Mouse (Mus musculus) olfactory bulb, adult 2 months (tissue): Measurements from ENCODE around the gene Ankrd13d. TPM values are rescaled to one million over a fixed set of nuclear protein-coding genes. Genes with fewer than 3 reads are reported as not detected.

Experiments
- H3K27ac ChIP-seq: fragments of 200-500 bp; 2 replicates; pipeline ENCODE4 v1.5.1; 2012; ENCODE audit warnings: low read depth, low read length; ENCODE audit not compliant: insufficient read depth
- H3K4me1 ChIP-seq: fragments of 200-500 bp; 2 replicates; pipeline ENCODE4 v1.6.1; 2012; ENCODE audit warnings: low read length; ENCODE audit not compliant: control insufficient read depth, insufficient read depth
- H3K4me3 ChIP-seq: fragments of 200-500 bp; 2 replicates; pipeline ENCODE4 v1.5.1; 2012; ENCODE audit warnings: mild to moderate bottlenecking, low read depth, low read length, moderate library complexity; ENCODE audit not compliant: insufficient read depth
- CTCF ChIP-seq: fragments of 200-500 bp; IDR thresholded peaks from 2 replicates; pipeline ENCODE4 v1.5.1; 2012; ENCODE audit warnings: low read depth, mild to moderate bottlenecking, low read length, moderate library complexity; ENCODE audit not compliant: insufficient read depth
- POLR2A ChIP-seq: fragments of 200-500 bp; IDR thresholded peaks from 2 replicates; pipeline ENCODE4 v1.6.1; 2012; ENCODE audit warnings: mild to moderate bottlenecking, low read depth, low read length, moderate library complexity; ENCODE audit not compliant: insufficient read depth
- WGBS: fragments of 180-500 bp; shearing (Covaris S2); methylation state at CpG from one replicate; pipeline ENCODE4 v1.1.7; 2018; 5-methylcytosine and 5-hydroxymethylcytosine counted together
- polyA plus RNA-seq: library from polyadenylated mRNA; stranded (reverse); fragments of >200 nt; gene quantifications from 2 replicates; pipeline ENCODE4 v1.2.4, GENCODE M21; 2012; ENCODE audit warnings: low replicate concordance; ENCODE audit not compliant: missing spikeins, insufficient read depth, insufficient read length

The Ankrd13d gene
- polyA plus RNA-seq, 1 experiment = not detected

GRCm38 (mm10) chr19:4232651-4233050, 50.3 kb downstream of the Ankrd13d start:
- H3K4me3 ChIP-seq = no peak overlapping the region
- 83% methylated on average over 7 of the region's 7 CpGs for WGBS
- H3K4me1 ChIP-seq = peaks cover 18% of the 10 kb centered on the region
- peak overlapping the region; percentile 92 for H3K27ac ChIP-seq
- TF ChIP-seq POLR2A (no peak), CTCF (no peak)

GRCm38 (mm10) chr19:4232186-4232572, 50.8 kb downstream of the Ankrd13d start:
- 0% methylated on average over 2 of the region's 2 CpGs for WGBS
- Histone ChIP-seq H3K4me1 (peaks cover 18% of the 10 kb centered on the region), H3K27ac (peak overlapping the region; percentile 92), H3K4me3 (peak overlapping the region; percentile 59)
- no peak for TF ChIP-seq CTCF

GRCm38 (mm10) chr19:4231253-4232185, 51.4 kb downstream of the Ankrd13d start, which contains the start of gene Pold4:
TSS of gene Pold4 (plus strand) at chr19:4231899.
- peak within 1 kb of the TSS; percentile 59 for H3K4me3 ChIP-seq
- TF ChIP-seq POLR2A = peak; percentile 71
- no peak for TF ChIP-seq CTCF
- peak within 1 kb of the TSS; percentile 92 for H3K27ac ChIP-seq
- H3K4me1 ChIP-seq = peaks cover 18% of the 10 kb centered on the region
- WGBS = 8% methylated on average over 26 of the region's 26 CpGs

- WGBS = 44% methylated on average over 8 of the region's 8 CpGs
- TF ChIP-seq CTCF (no peak), POLR2A (no peak)
- H3K27ac ChIP-seq = 0 out of 2 replicates have a peak overlapping the region, but pooled peaks have one; percentile 1
- H3K4me3 ChIP-seq = no peak overlapping the region
- H3K4me1 ChIP-seq = peaks cover 18% of the 10 kb centered on the region
These were observed 52.5 kb downstream of the Ankrd13d start for GRCm38 (mm10) chr19:4230415-4230814.

- Histone ChIP-seq H3K27ac (no peak overlapping the region), H3K4me1 (peaks cover 18% of the 10 kb centered on the region), H3K4me3 (no peak overlapping the region)
- no peak for TF ChIP-seq POLR2A
- TF ChIP-seq CTCF = no peak
- WGBS = 61% methylated on average over 9 of the region's 9 CpGs
These were observed 53.4 kb downstream of the Ankrd13d start for GRCm38 (mm10) chr19:4229451-4230076.

GRCm38 (mm10) chr19:4228891-4229290, 54.0 kb downstream of the Ankrd13d start:
- Histone ChIP-seq H3K4me3 (no peak overlapping the region), H3K27ac (no peak overlapping the region), H3K4me1 (peaks cover 18% of the 10 kb centered on the region)
- 77% methylated on average over 4 of the region's 4 CpGs for WGBS
- TF ChIP-seq CTCF (no peak), POLR2A (no peak)

GRCm38 (mm10) chr19:4227894-4228678, 54.9 kb downstream of the Ankrd13d start:
- H3K4me1 ChIP-seq = peaks cover 18% of the 10 kb centered on the region
- WGBS = 21% methylated on average over 8 of the region's 8 CpGs
- no peak overlapping the region for H3K4me3 ChIP-seq
- no peak overlapping the region for H3K27ac ChIP-seq
- no peak for TF ChIP-seq CTCF
- no peak for TF ChIP-seq POLR2A

- Histone ChIP-seq H3K4me3 (no peak overlapping the region), H3K27ac (no peak overlapping the region), H3K4me1 (peaks cover 15% of the 10 kb centered on the region)
- TF ChIP-seq CTCF (no peak), POLR2A (no peak)
- 85% methylated on average over 5 of the region's 5 CpGs for WGBS
These were observed 55.5 kb downstream of the Ankrd13d start for GRCm38 (mm10) chr19:4227446-4227845.
